Comparison of ENCODE assay signal across 7 mouse cellular contexts in the genomic region with DNA sequence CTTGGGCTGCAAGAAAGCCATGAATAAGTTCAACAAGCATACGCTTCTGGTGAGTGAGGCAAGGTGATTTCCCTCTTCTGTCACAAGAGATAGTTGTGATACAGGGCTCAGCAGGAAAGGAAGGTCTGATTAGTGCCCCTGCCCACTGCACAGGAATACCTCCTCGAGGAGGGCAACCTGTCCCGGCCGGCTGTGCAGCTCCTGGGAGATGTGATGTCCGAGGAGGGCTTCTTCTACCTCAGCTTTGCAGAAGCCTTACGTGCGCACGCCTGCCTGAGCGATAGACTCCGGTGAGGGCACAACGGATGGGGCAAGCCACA. TPM values are rescaled to one million over a fixed set of nuclear protein-coding genes. Genes with fewer than 3 reads are reported as not detected.
DNase-seq lines count a peak whose midpoint lies in the region; ATAC-seq and TF ChIP-seq lines count a peak whose summit lies in the region.

No protein-coding gene starts in this region.

- ATAC-seq in megakaryocyte, adult 5-6 weeks (ENCODE audit: poor library complexity, severe bottlenecking) = no peak
- ATAC-seq in forebrain, embryonic 16.5 days = no peak
- ATAC-seq in limb, embryonic 14.5 days (ENCODE audit: low FRiP score, low read depth) = no peak
- ATAC-seq in stomach, embryonic 15.5 days (ENCODE audit: insufficient read depth, low FRiP score, low read depth) = no peak

- DNase-seq in limb, embryonic 14.5 days (ENCODE audit: low spot score) = no peak
- no peak for DNase-seq in layer of hippocampus, postnatal 14 days (ENCODE audit: low spot score in 2 of 2)
- DNase-seq in gastrocnemius, postnatal 10 days = no peak

- no peaks in the 10 kb centered on the region for H3K27me3 ChIP-seq in megakaryocyte, embryonic 14.5 days (replicated peaks)
- H3K27me3 ChIP-seq in forebrain, embryonic 16.5 days (replicated peaks; ENCODE audit: control insufficient read depth, insufficient read depth, low read length) = peaks cover 10% of the 10 kb centered on the region
- H3K27me3 ChIP-seq in limb, embryonic 14.5 days (ENCODE audit: control insufficient read depth, insufficient read depth, low read length) = peaks cover 27% of the 10 kb centered on the region; the same call in 1 of the 2 replicates
- peaks cover 10% of the 10 kb centered on the region for H3K27me3 ChIP-seq in stomach, embryonic 15.5 days (replicated peaks)

- TF ChIP-seq POLR2A in limb, embryonic 14.5 days (IDR thresholded peaks at IDR 0.05; ENCODE audit: borderline replicate concordance, extremely low read depth, insufficient read depth, insufficient read length) = no peak

- H3K36me3 ChIP-seq in megakaryocyte, embryonic 14.5 days (replicated peaks; ENCODE audit: low read length) = peaks cover 100% of the 10 kb centered on the region
- H3K36me3 ChIP-seq in forebrain, embryonic 16.5 days (ENCODE audit: control insufficient read depth, insufficient read depth) = peaks cover 12% of the 10 kb centered on the region; the same call in 1 of the 2 replicates
- H3K36me3 ChIP-seq in limb, embryonic 14.5 days (ENCODE audit: control insufficient read depth, insufficient read depth, low read length) = peaks cover 43% of the 10 kb centered on the region
- peaks cover 27% of the 10 kb centered on the region for H3K36me3 ChIP-seq in stomach, embryonic 15.5 days

- H3K4me1 ChIP-seq in megakaryocyte, embryonic 14.5 days = peaks cover 94% of the 10 kb centered on the region
- H3K4me1 ChIP-seq in forebrain, embryonic 16.5 days (replicated peaks; ENCODE audit: control insufficient read depth, insufficient read depth, low read length) = peaks cover 11% of the 10 kb centered on the region
- H3K4me1 ChIP-seq in limb, embryonic 14.5 days (ENCODE audit: control insufficient read depth, insufficient read depth, low read length) = peaks cover 7% of the 10 kb centered on the region; the same call in 1 of the 2 replicates
- H3K4me1 ChIP-seq in stomach, embryonic 15.5 days = peaks cover 15% of the 10 kb centered on the region

- peak overlapping the region; percentile 47 for H3K9ac ChIP-seq in forebrain, embryonic 16.5 days (replicated peaks; ENCODE audit: low read depth, low read length)
- peak overlapping the region; percentile 13 for H3K9ac ChIP-seq in limb, embryonic 14.5 days (ENCODE audit: low read depth, low read length, severe bottlenecking)
- peak overlapping the region; percentile 32; the same call in 1 of the 2 replicates for H3K9ac ChIP-seq in stomach, embryonic 15.5 days

- H3K27ac ChIP-seq in forebrain, embryonic 16.5 days (ENCODE audit: low read length) = no peak overlapping the region
- H3K27ac ChIP-seq in limb, embryonic 14.5 days (replicated peaks; ENCODE audit: low read depth, low read length) = no peak overlapping the region
- H3K27ac ChIP-seq in stomach, embryonic 15.5 days = no peak overlapping the region

- H3K9me3 ChIP-seq in megakaryocyte, embryonic 14.5 days = peaks cover 2% of the 10 kb centered on the region; the same call in 1 of the 2 replicates
- H3K9me3 ChIP-seq in forebrain, embryonic 16.5 days (ENCODE audit: control insufficient read depth, low read length) = no peaks in the 10 kb centered on the region
- no peaks in the 10 kb centered on the region for H3K9me3 ChIP-seq in limb, embryonic 14.5 days (ENCODE audit: control insufficient read depth, low read length)
- H3K9me3 ChIP-seq in stomach, embryonic 15.5 days = no peaks in the 10 kb centered on the region

- WGBS in forebrain, embryonic 16.5 days = 26% methylated on average over 11 of the region's 11 CpGs
- 32% methylated on average over 11 of the region's 11 CpGs for WGBS in limb, embryonic 14.5 days
- 27% methylated on average over 11 of the region's 11 CpGs for WGBS in stomach, embryonic 15.5 days

- peak overlapping the region; percentile 72 for H3K4me3 ChIP-seq in megakaryocyte, embryonic 14.5 days (replicated peaks)
- H3K4me3 ChIP-seq in forebrain, embryonic 16.5 days (replicated peaks; ENCODE audit: low read length) = peak overlapping the region; percentile 33
- H3K4me3 ChIP-seq in limb, embryonic 14.5 days (replicated peaks; ENCODE audit: low read length) = peak overlapping the region; percentile 31
- peak overlapping the region; percentile 31 for H3K4me3 ChIP-seq in stomach, embryonic 15.5 days (replicated peaks)

- H3K4me2 ChIP-seq in forebrain, embryonic 16.5 days (ENCODE audit: low read length) = peak overlapping the region; percentile 54
- peak overlapping the region; percentile 47 for H3K4me2 ChIP-seq in limb, embryonic 14.5 days (replicated peaks; ENCODE audit: low read depth, low read length, severe bottlenecking)
- peak overlapping the region; percentile 78 for H3K4me2 ChIP-seq in stomach, embryonic 15.5 days

RNA-seq across cellular contexts. Expression of a gene that starts 9.7 kb away (rescaled TPM):
- 372 and 2,506 TPM in 2 replicates for polyA plus RNA-seq in megakaryocyte, embryonic 14.5 days (2012; ENCODE audit: insufficient read depth, low replicate concordance)
- 4.7 and 6.5 TPM in 2 replicates for total RNA-seq in megakaryocyte, adult 5-6 weeks (2015)
- total RNA-seq in megakaryocyte, adult 5-6 weeks (2017) = 8.0 and 9.6 TPM in 2 replicates
- 103 and 110 TPM in 2 replicates for polyA plus RNA-seq in forebrain, embryonic 16.5 days (2015; fragmentation: Nextera tagmentation; extraction: Ambion mirVana)
- 179 and 270 TPM in 2 replicates for polyA plus RNA-seq in limb, embryonic 14.5 days (2012; rRNA removed)
- polyA plus RNA-seq in limb, embryonic 14.5 days (2014; fragmentation: Nextera tagmentation; extraction: Ambion mirVana) = 66.1 and 70.5 TPM in 2 replicates
- 110 and 112 TPM in 2 replicates for polyA plus RNA-seq in stomach, embryonic 15.5 days (2015; fragmentation: Nextera tagmentation; extraction: Ambion mirVana)
- 10 to 100 TPM; 81.6 to 89.7 TPM for total RNA-seq in layer of hippocampus, postnatal 14 days (2021)
- total RNA-seq in gastrocnemius, postnatal 10 days (2021) = 10 to 100 TPM; 84.2 to 86.4 TPM

RNA-seq across cellular contexts. Expression of a gene that starts 9.7 kb away (rescaled TPM):
- 44.5 TPM in 2 replicates for polyA plus RNA-seq in megakaryocyte, embryonic 14.5 days (2012; ENCODE audit: insufficient read depth, low replicate concordance)
- total RNA-seq in megakaryocyte, adult 5-6 weeks (2015) = 12.5 and 17.6 TPM in 2 replicates
- total RNA-seq in megakaryocyte, adult 5-6 weeks (2017) = 13.0 and 14.8 TPM in 2 replicates
- 121 and 122 TPM in 2 replicates for polyA plus RNA-seq in forebrain, embryonic 16.5 days (2015; fragmentation: Nextera tagmentation; extraction: Ambion mirVana)
- 86.0 and 103 TPM in 2 replicates for polyA plus RNA-seq in limb, embryonic 14.5 days (2012; rRNA removed)
- polyA plus RNA-seq in limb, embryonic 14.5 days (2014; fragmentation: Nextera tagmentation; extraction: Ambion mirVana) = 76.0 and 81.7 TPM in 2 replicates
- polyA plus RNA-seq in stomach, embryonic 15.5 days (2015; fragmentation: Nextera tagmentation; extraction: Ambion mirVana) = 64.5 and 72.0 TPM in 2 replicates
- 10 to 100 TPM; 46.2 to 54.2 TPM for total RNA-seq in layer of hippocampus, postnatal 14 days (2021)
- 10 to 100 TPM; 41.7 to 49.0 TPM for total RNA-seq in gastrocnemius, postnatal 10 days (2021)

RNA-seq across cellular contexts. Expression of a gene that starts 17.8 kb away (rescaled TPM):
- polyA plus RNA-seq in megakaryocyte, embryonic 14.5 days (2012; ENCODE audit: insufficient read depth, low replicate concordance) = 30.0 and 36.4 TPM in 2 replicates
- total RNA-seq in megakaryocyte, adult 5-6 weeks (2015) = 75.1 and 89.7 TPM in 2 replicates
- 109 and 129 TPM in 2 replicates for total RNA-seq in megakaryocyte, adult 5-6 weeks (2017)
- polyA plus RNA-seq in forebrain, embryonic 16.5 days (2015; fragmentation: Nextera tagmentation; extraction: Ambion mirVana) = 29.4 and 32.6 TPM in 2 replicates
- polyA plus RNA-seq in limb, embryonic 14.5 days (2012; rRNA removed) = 28.7 and 32.0 TPM in 2 replicates
- 23.8 and 26.6 TPM in 2 replicates for polyA plus RNA-seq in limb, embryonic 14.5 days (2014; fragmentation: Nextera tagmentation; extraction: Ambion mirVana)
- 25.5 and 32.7 TPM in 2 replicates for polyA plus RNA-seq in stomach, embryonic 15.5 days (2015; fragmentation: Nextera tagmentation; extraction: Ambion mirVana)
- total RNA-seq in layer of hippocampus, postnatal 14 days (2021) = 10 to 100 TPM; 32.3 to 33.3 TPM
- total RNA-seq in gastrocnemius, postnatal 10 days (2021) = 10 to 100 TPM; 14.4 to 16.5 TPM

RNA-seq across cellular contexts. Expression of a gene that starts 22.7 kb away (rescaled TPM):
- polyA plus RNA-seq in megakaryocyte, embryonic 14.5 days (2012; ENCODE audit: insufficient read depth, low replicate concordance) = 279 and 321 TPM in 2 replicates
- 2.1 and 2.6 TPM in 2 replicates for total RNA-seq in megakaryocyte, adult 5-6 weeks (2015)
- total RNA-seq in megakaryocyte, adult 5-6 weeks (2017) = 1.9 and 5.3 TPM in 2 replicates
- polyA plus RNA-seq in forebrain, embryonic 16.5 days (2015; fragmentation: Nextera tagmentation; extraction: Ambion mirVana) = 3.4 and 3.7 TPM in 2 replicates
- 47.9 and 69.8 TPM in 2 replicates for polyA plus RNA-seq in limb, embryonic 14.5 days (2012; rRNA removed)
- polyA plus RNA-seq in limb, embryonic 14.5 days (2014; fragmentation: Nextera tagmentation; extraction: Ambion mirVana) = 3.1 and 3.7 TPM in 2 replicates
- 5.3 and 6.4 TPM in 2 replicates for polyA plus RNA-seq in stomach, embryonic 15.5 days (2015; fragmentation: Nextera tagmentation; extraction: Ambion mirVana)
- total RNA-seq in layer of hippocampus, postnatal 14 days (2021) = 10 to 100 TPM; 27.3 to 28.4 TPM
- 10 to 100 TPM; 55.1 to 60.5 TPM for total RNA-seq in gastrocnemius, postnatal 10 days (2021)

RNA-seq across cellular contexts. Expression of a gene that starts 22.9 kb away (rescaled TPM):
- 3.0 and 3.6 TPM in 2 replicates for polyA plus RNA-seq in megakaryocyte, embryonic 14.5 days (2012; ENCODE audit: insufficient read depth, low replicate concordance)
- total RNA-seq in megakaryocyte, adult 5-6 weeks (2015) = 0.38 and 1.9 TPM in 2 replicates
- 1.5 TPM in 1 of 2 replicates, not detected in the other for total RNA-seq in megakaryocyte, adult 5-6 weeks (2017)
- 0.44 and 2.3 TPM in 2 replicates for polyA plus RNA-seq in forebrain, embryonic 16.5 days (2015; fragmentation: Nextera tagmentation; extraction: Ambion mirVana)
- polyA plus RNA-seq in limb, embryonic 14.5 days (2012; rRNA removed) = 0.87 and 1.0 TPM in 2 replicates
- polyA plus RNA-seq in limb, embryonic 14.5 days (2014; fragmentation: Nextera tagmentation; extraction: Ambion mirVana) = 1.6 and 2.5 TPM in 2 replicates
- 1.3 and 1.4 TPM in 2 replicates for polyA plus RNA-seq in stomach, embryonic 15.5 days (2015; fragmentation: Nextera tagmentation; extraction: Ambion mirVana)
- 1 to 10 TPM; 1.5 to 1.8 TPM for total RNA-seq in layer of hippocampus, postnatal 14 days (2021)
- total RNA-seq in gastrocnemius, postnatal 10 days (2021) = 1 to 10 TPM; 1.9 to 2.3 TPM
